Mouse (Mus musculus): Measurements from ENCODE around the gene Eif5a. TPM values are rescaled to one million over a fixed set of nuclear protein-coding genes. Genes with fewer than 3 reads are reported as not detected.

Gene Eif5a
- polyA plus RNA-seq, 1 experiment from 2014 or later = 1,570 TPM

Small RNA genes lying within 50 kb of the gene (microRNA-seq; reads per million reads assigned to microRNA genes)
- not detected for gene Mir6924 (ENCODE audit: borderline number of aligned reads)

Other genes with a start within 250 kb of the Eif5a start
- gene Eif4a1, start 249.5 kb downstream of the Eif5a start, polyA plus RNA-seq (2015; fragmentation: Nextera tagmentation; extraction: Ambion mirVana) = 447 and 512 TPM in 2 replicates
- 83.7 and 90.5 TPM in 2 replicates for gene Senp3, start 239.9 kb downstream of the Eif5a start, polyA plus RNA-seq (2015; fragmentation: Nextera tagmentation; extraction: Ambion mirVana)
- 1.0 and 1.1 TPM in 2 replicates for gene Tnfsf13, start 236.2 kb downstream of the Eif5a start, polyA plus RNA-seq (2015; fragmentation: Nextera tagmentation; extraction: Ambion mirVana)
- 11.9 and 13.3 TPM in 2 replicates for gene Tnfsf12, start 226.1 kb downstream of the Eif5a start, polyA plus RNA-seq (2015; fragmentation: Nextera tagmentation; extraction: Ambion mirVana)
- 4.0 and 6.0 TPM in 2 replicates for gene Tnfsfm13, start 225.9 kb downstream of the Eif5a start, polyA plus RNA-seq (2015; fragmentation: Nextera tagmentation; extraction: Ambion mirVana)
- gene Polr2a, start 163.3 kb downstream of the Eif5a start, polyA plus RNA-seq (2015; fragmentation: Nextera tagmentation; extraction: Ambion mirVana) = 24.3 and 28.2 TPM in 2 replicates
- 0.15 and 0.18 TPM in 2 replicates for gene Slc35g3, start 160.0 kb downstream of the Eif5a start, polyA plus RNA-seq (2015; fragmentation: Nextera tagmentation; extraction: Ambion mirVana)
- 5.7 and 6.1 TPM in 2 replicates for gene Zbtb4, start 156.0 kb downstream of the Eif5a start, polyA plus RNA-seq (2015; fragmentation: Nextera tagmentation; extraction: Ambion mirVana)
- 29.3 and 38.6 TPM in 2 replicates for gene Chrnb1, start 126.0 kb downstream of the Eif5a start, polyA plus RNA-seq (2015; fragmentation: Nextera tagmentation; extraction: Ambion mirVana)
- gene Fgf11, start 120.1 kb downstream of the Eif5a start, polyA plus RNA-seq (2015; fragmentation: Nextera tagmentation; extraction: Ambion mirVana) = 4.1 and 4.4 TPM in 2 replicates
- 7.5 and 10.0 TPM in 2 replicates for gene Tmem102, start 116.3 kb downstream of the Eif5a start, polyA plus RNA-seq (2015; fragmentation: Nextera tagmentation; extraction: Ambion mirVana)
- gene Gm39566, start 106.7 kb downstream of the Eif5a start, polyA plus RNA-seq (2015; fragmentation: Nextera tagmentation; extraction: Ambion mirVana) = not detected in 2 replicates
- gene Spem2, start 103.5 kb downstream of the Eif5a start, polyA plus RNA-seq (2015; fragmentation: Nextera tagmentation; extraction: Ambion mirVana) = not detected in 2 replicates
- gene Spem1, start 99.8 kb downstream of the Eif5a start, polyA plus RNA-seq (2015; fragmentation: Nextera tagmentation; extraction: Ambion mirVana) = 0.16 and 0.38 TPM in 2 replicates
- gene Nlgn2, start 84.2 kb downstream of the Eif5a start, polyA plus RNA-seq (2015; fragmentation: Nextera tagmentation; extraction: Ambion mirVana) = 10.6 and 11.6 TPM in 2 replicates
- gene Tmem256, start 83.4 kb downstream of the Eif5a start, polyA plus RNA-seq (2015; fragmentation: Nextera tagmentation; extraction: Ambion mirVana) = 388 and 399 TPM in 2 replicates
- 126 and 148 TPM in 2 replicates for gene Plscr3, start 75.6 kb downstream of the Eif5a start, polyA plus RNA-seq (2015; fragmentation: Nextera tagmentation; extraction: Ambion mirVana)
- gene Tnk1, start 63.2 kb downstream of the Eif5a start, polyA plus RNA-seq (2015; fragmentation: Nextera tagmentation; extraction: Ambion mirVana) = 6.9 TPM in 2 replicates
- gene Tmem95, start 43.9 kb downstream of the Eif5a start, polyA plus RNA-seq (2015; fragmentation: Nextera tagmentation; extraction: Ambion mirVana) = 0.35 and 0.47 TPM in 2 replicates
- gene Kctd11, start 40.6 kb downstream of the Eif5a start, polyA plus RNA-seq (2015; fragmentation: Nextera tagmentation; extraction: Ambion mirVana) = 13.8 and 18.1 TPM in 2 replicates
- gene Acap1, start 26.4 kb downstream of the Eif5a start, polyA plus RNA-seq (2015; fragmentation: Nextera tagmentation; extraction: Ambion mirVana) = 1.8 and 2.3 TPM in 2 replicates
- gene 2810408A11Rik, start 21.0 kb downstream of the Eif5a start, polyA plus RNA-seq (2015; fragmentation: Nextera tagmentation; extraction: Ambion mirVana) = 8.7 and 9.4 TPM in 2 replicates
- gene Neurl4, start 20.9 kb downstream of the Eif5a start, polyA plus RNA-seq (2015; fragmentation: Nextera tagmentation; extraction: Ambion mirVana) = 7.8 and 8.5 TPM in 2 replicates
- 84.5 and 85.1 TPM in 2 replicates for gene Gps2, start 8.1 kb downstream of the Eif5a start, polyA plus RNA-seq (2015; fragmentation: Nextera tagmentation; extraction: Ambion mirVana)
- 2.7 and 6.2 TPM in 2 replicates for gene Ybx2, start 13.8 kb upstream of the Eif5a start, polyA plus RNA-seq (2015; fragmentation: Nextera tagmentation; extraction: Ambion mirVana)
- gene Slc2a4, start 26.2 kb upstream of the Eif5a start, polyA plus RNA-seq (2015; fragmentation: Nextera tagmentation; extraction: Ambion mirVana) = 21.1 and 21.7 TPM in 2 replicates
- 37.5 and 57.4 TPM in 2 replicates for gene Cldn7, start 42.8 kb upstream of the Eif5a start, polyA plus RNA-seq (2015; fragmentation: Nextera tagmentation; extraction: Ambion mirVana)
- 31.6 and 34.9 TPM in 2 replicates for gene Ctdnep1, start 59.2 kb upstream of the Eif5a start, polyA plus RNA-seq (2015; fragmentation: Nextera tagmentation; extraction: Ambion mirVana)
- gene Elp5, start 60.6 kb upstream of the Eif5a start, polyA plus RNA-seq (2015; fragmentation: Nextera tagmentation; extraction: Ambion mirVana) = 112 and 113 TPM in 2 replicates
- gene Gabarap, start 69.2 kb upstream of the Eif5a start, polyA plus RNA-seq (2015; fragmentation: Nextera tagmentation; extraction: Ambion mirVana) = 543 and 559 TPM in 2 replicates
- gene Phf23, start 73.8 kb upstream of the Eif5a start, polyA plus RNA-seq (2015; fragmentation: Nextera tagmentation; extraction: Ambion mirVana) = 77.8 and 83.0 TPM in 2 replicates
- gene Dvl2, start 78.6 kb upstream of the Eif5a start, polyA plus RNA-seq (2015; fragmentation: Nextera tagmentation; extraction: Ambion mirVana) = 47.3 and 52.3 TPM in 2 replicates
- gene Acadvl, start 93.5 kb upstream of the Eif5a start, polyA plus RNA-seq (2015; fragmentation: Nextera tagmentation; extraction: Ambion mirVana) = 95.6 and 97.7 TPM in 2 replicates
- gene Dlg4, start 95.0 kb upstream of the Eif5a start, polyA plus RNA-seq (2015; fragmentation: Nextera tagmentation; extraction: Ambion mirVana) = 11.4 and 14.4 TPM in 2 replicates
- 0.24 and 0.27 TPM in 2 replicates for gene Asgr1, start 132.1 kb upstream of the Eif5a start, polyA plus RNA-seq (2015; fragmentation: Nextera tagmentation; extraction: Ambion mirVana)
- gene Asgr2, start 170.7 kb upstream of the Eif5a start, polyA plus RNA-seq (2015; fragmentation: Nextera tagmentation; extraction: Ambion mirVana) = 0.12 and 0.26 TPM in 2 replicates
- gene Mgl2, start 208.4 kb upstream of the Eif5a start, polyA plus RNA-seq (2015; fragmentation: Nextera tagmentation; extraction: Ambion mirVana) = 0.42 and 2.1 TPM in 2 replicates
- gene Clec10a, start 234.2 kb upstream of the Eif5a start, polyA plus RNA-seq (2015; fragmentation: Nextera tagmentation; extraction: Ambion mirVana) = 1.5 and 2.6 TPM in 2 replicates

All from embryonic facial prominence, embryonic 15.5 days (tissue).